Mouse (Mus musculus) limb, embryonic 14.5 days (tissue): ENCODE data around the gene Atxn7l1. TPM values are rescaled to one million over a fixed set of nuclear protein-coding genes. Genes with fewer than 3 reads are reported as not detected.

Experiments
- ATAC-seq: fragments of 200-750 bp; cut with Nextera tagmentation; 2 replicates; pipeline ENCODE4 v1.8.0; 2017; ENCODE audit warnings: low read depth, moderate number of reproducible peaks, moderate TSS enrichment; ENCODE audit not compliant: low FRiP score
- DNase-seq: peaks from one replicate; pipeline ENCODE4 v3.0.0-alpha.2; 2015; ENCODE audit warnings: low spot score
- H3K27ac ChIP-seq: fragments of 300-500 bp; sonication (generic); replicated peaks from 2 replicates; pipeline ENCODE4 v1.5.1; 2014; ENCODE audit warnings: low read depth, mild to moderate bottlenecking, low read length, moderate library complexity, mixed read lengths
- H3K27me3 ChIP-seq: fragments of 300-500 bp; sonication (generic); 2 replicates; pipeline ENCODE4 v1.6.1; 2014; ENCODE audit warnings: low read length, mixed read lengths; ENCODE audit not compliant: control insufficient read depth, insufficient read depth
- H3K36me3 ChIP-seq: fragments of 300-500 bp; sonication (generic); 2 replicates; pipeline ENCODE4 v1.6.1; 2014; ENCODE audit warnings: mild to moderate bottlenecking, low read length, moderate library complexity, mixed read lengths; ENCODE audit not compliant: control insufficient read depth, insufficient read depth
- H3K4me1 ChIP-seq: fragments of 300-500 bp; sonication (generic); 2 replicates; pipeline ENCODE4 v1.6.1; 2014; ENCODE audit warnings: antibody characterized with exemption, low read length, mixed read lengths; ENCODE audit not compliant: control insufficient read depth, insufficient read depth
- H3K4me2 ChIP-seq: fragments of 300-500 bp; sonication (generic); replicated peaks from 2 replicates; pipeline ENCODE4 v1.6.1; 2014; ENCODE audit warnings: low read depth, mild to moderate bottlenecking, low read length, moderate library complexity; ENCODE audit not compliant: severe bottlenecking
- H3K4me3 ChIP-seq: fragments of 300-500 bp; sonication (generic); replicated peaks from 2 replicates; pipeline ENCODE4 v1.5.1; 2014; ENCODE audit warnings: low read length
- H3K9ac ChIP-seq: fragments of 300-500 bp; sonication (generic); 2 replicates; pipeline ENCODE4 v1.6.1; 2014; ENCODE audit warnings: mild to moderate bottlenecking, low read depth, low read length, moderate library complexity; ENCODE audit not compliant: severe bottlenecking
- H3K9me3 ChIP-seq: fragments of 300-500 bp; sonication (generic); 2 replicates; pipeline ENCODE4 v1.6.1; 2016; ENCODE audit warnings: low read length; ENCODE audit not compliant: control insufficient read depth
- POLR2A ChIP-seq: fragments of 200-500 bp; IDR thresholded peaks from 2 replicates; pipeline ENCODE4 v1.8.0; 2012; ENCODE audit warnings: inconsistent platforms, mild to moderate bottlenecking, moderate library complexity, borderline replicate concordance; ENCODE audit not compliant: insufficient read depth, insufficient read length; ENCODE audit errors: extremely low read depth
- WGBS: fragments of 180-500 bp; shearing (Covaris S2); extraction: QIAGEN DNeasy Blood & Tissue Kit; methylation state at CpG from one replicate; pipeline ENCODE4 v1.1.7; 2014; 5-methylcytosine and 5-hydroxymethylcytosine counted together
- polyA plus RNA-seq, 2 experiments: library from polyadenylated mRNA; depleted of rRNA in 1 of 2; stranded (reverse) in 1 of 2; unstranded in 1 of 2; fragments of >200 nt; fragmentation: Nextera tagmentation in 1 of 2; extraction: Ambion mirVana in 1 of 2; gene quantifications; 2 replicates each; pipeline versions ENCODE4 v1.2.1 to v1.2.3; 2012 to 2014

Atxn7l1 gene
- polyA plus RNA-seq, 2 experiments = 15.3 to 23.1 TPM

GRCm38 (mm10) chr12:33284344-33284936 lies 136.9 kb downstream of the Atxn7l1 start:
- Histone ChIP-seq H3K27me3 (no peaks in the 10 kb centered on the region), H3K4me3 (no peak overlapping the region), H3K4me1 (peaks cover 26% of the 10 kb centered on the region), H3K9me3 (no peaks in the 10 kb centered on the region), H3K27ac (no peak overlapping the region), H3K4me2 (no peak overlapping the region), H3K36me3 (no peaks in the 10 kb centered on the region), H3K9ac (no peak overlapping the region)
- no peak for TF ChIP-seq POLR2A
- DNase-seq (no peak), ATAC-seq (no peak)
- WGBS = 76% methylated on average over 8 of the region's 8 CpGs

- no peak overlapping the region for H3K27ac ChIP-seq
- no peak overlapping the region for H3K4me2 ChIP-seq
- H3K27me3 ChIP-seq = no peaks in the 10 kb centered on the region
- H3K36me3 ChIP-seq = no peaks in the 10 kb centered on the region
- H3K9me3 ChIP-seq = no peaks in the 10 kb centered on the region
- no peak for TF ChIP-seq POLR2A
- peaks cover 26% of the 10 kb centered on the region for H3K4me1 ChIP-seq
- ATAC-seq (no peak), DNase-seq (no peak)
- H3K4me3 ChIP-seq = no peak overlapping the region
- no peak overlapping the region for H3K9ac ChIP-seq
- WGBS = 33% methylated on average over 4 of the region's 4 CpGs
Measured at GRCm38 (mm10) chr12:33285354-33285753, 137.9 kb downstream of the Atxn7l1 start.

- WGBS = 49% methylated on average over 9 of the region's 9 CpGs
- peak; percentile 33 for DNase-seq
- Histone ChIP-seq H3K4me1 (peaks cover 26% of the 10 kb centered on the region), H3K9ac (no peak overlapping the region), H3K27me3 (no peaks in the 10 kb centered on the region), H3K4me3 (no peak overlapping the region), H3K36me3 (no peaks in the 10 kb centered on the region), H3K4me2 (no peak overlapping the region), H3K9me3 (no peaks in the 10 kb centered on the region), H3K27ac (no peak overlapping the region)
- ATAC-seq = no peak
- TF ChIP-seq POLR2A = no peak
Measured at GRCm38 (mm10) chr12:33285933-33286649, 138.6 kb downstream of the Atxn7l1 start.

GRCm38 (mm10) chr12:33287686-33288085 lies 140.2 kb downstream of the Atxn7l1 start:
- Histone ChIP-seq H3K9me3 (no peaks in the 10 kb centered on the region), H3K27ac (no peak overlapping the region), H3K4me3 (no peak overlapping the region), H3K4me2 (no peak overlapping the region), H3K36me3 (no peaks in the 10 kb centered on the region), H3K9ac (no peak overlapping the region), H3K4me1 (peaks cover 29% of the 10 kb centered on the region), H3K27me3 (no peaks in the 10 kb centered on the region)
- DNase-seq (no peak), ATAC-seq (no peak)
- WGBS = 26% methylated on average over 3 of the region's 3 CpGs
- no peak for TF ChIP-seq POLR2A

- Histone ChIP-seq H3K4me1 (peaks cover 29% of the 10 kb centered on the region), H3K4me3 (no peak overlapping the region), H3K36me3 (no peaks in the 10 kb centered on the region), H3K9ac (no peak overlapping the region), H3K4me2 (no peak overlapping the region), H3K27me3 (no peaks in the 10 kb centered on the region), H3K27ac (no peak overlapping the region), H3K9me3 (no peaks in the 10 kb centered on the region)
- TF ChIP-seq POLR2A = no peak
- 20% methylated on average over 2 of the region's 2 CpGs for WGBS
- DNase-seq (no peak), ATAC-seq (peak; percentile 13; the same call in 1 of the 2 replicates)
Measured at GRCm38 (mm10) chr12:33288746-33289145, 141.3 kb downstream of the Atxn7l1 start.
